Mouse (Mus musculus) cerebellum, adult 2 months (tissue): ENCODE measurements around the gene Kif16b. TPM values are rescaled to one million over a fixed set of nuclear protein-coding genes. Genes with fewer than 3 reads are reported as not detected.

Experiments
- DNase-seq, 2 experiments: peaks; one replicate each; pipeline ENCODE4 v3.0.0; 2021
- H3K27ac ChIP-seq: fragments of 200-500 bp; 2 replicates; pipeline ENCODE4 v1.5.1; 2012; ENCODE audit warnings: low read length, control low read depth, inconsistent platforms; ENCODE audit not compliant: insufficient read depth
- H3K27me3 ChIP-seq: fragments of 200-500 bp; 2 replicates; pipeline ENCODE4 v1.6.1; 2012; ENCODE audit warnings: inconsistent platforms, mild to moderate bottlenecking, low read length, moderate library complexity; ENCODE audit not compliant: control insufficient read depth, insufficient read depth
- H3K4me1 ChIP-seq: fragments of 200-500 bp; 2 replicates; pipeline ENCODE4 v1.6.1; 2011; ENCODE audit warnings: low read length; ENCODE audit not compliant: control insufficient read depth, insufficient read depth
- H3K4me3 ChIP-seq: fragments of 200-500 bp; replicated peaks from 2 replicates; pipeline ENCODE3; 2011; ENCODE audit warnings: mild to moderate bottlenecking, low read depth, low read length, control low read depth; ENCODE audit not compliant: insufficient read depth
- CTCF ChIP-seq: fragments of 200-500 bp; IDR thresholded peaks from 2 replicates; pipeline ENCODE4 v1.5.1; 2011; ENCODE audit warnings: low read depth, mild to moderate bottlenecking, control low read depth, low read length, moderate library complexity, borderline replicate concordance; ENCODE audit not compliant: insufficient read depth
- POLR2A ChIP-seq: fragments of 200-500 bp; IDR thresholded peaks from 2 replicates; pipeline ENCODE4 v1.6.1; 2011; ENCODE audit warnings: low read length, control low read depth, borderline replicate concordance; ENCODE audit not compliant: insufficient read depth
- WGBS: fragments of 180-500 bp; shearing (Covaris S2); methylation state at CpG from one replicate; pipeline ENCODE4 v1.1.7; 2018; 5-methylcytosine and 5-hydroxymethylcytosine counted together
- polyA plus RNA-seq: library from polyadenylated mRNA; depleted of rRNA; stranded (reverse); fragments of >200 nt; gene quantifications from 2 replicates; pipeline ENCODE4 v1.2.3, GENCODE M21; 2012

Kif16b gene
- polyA plus RNA-seq, 1 experiment = 7.5 TPM

DNA sequence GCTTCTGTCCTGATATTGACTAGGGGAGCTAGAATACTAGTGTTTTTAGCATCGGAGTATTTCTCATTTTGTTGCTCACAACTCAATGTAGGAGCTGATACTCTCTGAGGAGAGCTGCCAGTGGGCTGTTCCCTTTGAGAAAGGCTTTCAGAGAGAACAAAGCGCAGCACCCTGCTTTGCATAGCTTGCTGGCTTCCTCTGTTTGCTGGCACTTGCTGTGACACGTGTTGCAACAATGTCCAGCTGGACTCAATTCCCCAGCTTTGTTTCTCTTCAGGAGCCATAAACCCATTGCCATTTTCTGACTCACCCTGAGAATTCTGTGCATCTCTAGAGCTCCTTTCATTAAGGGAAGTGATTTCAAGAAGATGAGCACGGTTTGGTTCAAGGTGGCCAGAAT lies 200.6 kb downstream of the Kif16b start:
- TF ChIP-seq CTCF (no peak), POLR2A (no peak)
- WGBS = 31% methylated on average over 4 of the region's 4 CpGs
- DNase-seq = peak in 1 of 2 experiments; percentile 57
- no peak overlapping the region for H3K27ac ChIP-seq
- H3K4me3 ChIP-seq = no peak overlapping the region
- H3K27me3 ChIP-seq = no peaks in the 10 kb centered on the region
- peaks cover 15% of the 10 kb centered on the region for H3K4me1 ChIP-seq

DNA sequence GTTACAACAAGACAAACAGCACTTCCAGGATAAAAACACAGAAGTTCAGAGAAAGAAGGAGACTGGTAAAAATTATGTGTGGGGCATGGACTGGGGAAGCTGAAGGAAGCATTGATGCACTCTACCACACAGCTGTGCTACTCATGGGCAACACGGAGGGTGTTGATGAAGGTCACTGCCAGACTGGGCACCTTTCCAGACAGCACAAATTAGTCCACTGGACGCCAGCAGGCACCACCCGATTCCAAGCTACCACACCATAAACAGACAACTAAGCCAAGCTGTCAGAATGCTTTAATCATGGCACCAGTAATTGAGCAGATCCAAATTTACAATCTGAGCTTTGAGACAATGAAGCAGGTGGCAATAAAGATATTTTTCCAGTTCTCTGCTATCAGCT lies 202.7 kb downstream of the Kif16b start:
- no peaks in the 10 kb centered on the region for H3K27me3 ChIP-seq
- DNase-seq = peak; percentile 33 to 49
- no peak overlapping the region for H3K4me3 ChIP-seq
- WGBS = 5% methylated on average over 3 of the region's 3 CpGs
- TF ChIP-seq POLR2A (no peak), CTCF (no peak)
- H3K27ac ChIP-seq = no peak overlapping the region
- peaks cover 15% of the 10 kb centered on the region for H3K4me1 ChIP-seq

DNA sequence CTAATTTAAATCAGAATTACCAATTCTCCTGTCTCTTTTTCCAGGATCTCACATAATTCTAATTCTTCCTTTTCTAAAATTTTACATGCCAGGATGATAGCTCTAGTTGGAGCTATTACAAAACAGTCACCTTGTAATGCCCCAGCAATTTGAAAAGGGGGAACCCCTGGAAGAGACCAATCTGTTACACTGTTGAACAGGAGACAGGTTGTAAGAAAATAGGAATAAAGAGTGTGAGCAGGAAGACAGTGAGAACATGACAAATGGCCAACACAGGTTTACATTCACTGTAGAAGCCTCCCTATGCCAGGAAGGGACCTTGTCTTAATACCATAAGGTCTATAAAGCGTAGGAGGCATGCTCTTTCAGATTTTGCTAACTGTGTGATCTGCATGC lies 206.4 kb downstream of the Kif16b start:
- 56% methylated on average over 1 of the region's 1 CpGs for WGBS
- peak in 1 of 2 experiments; percentile 46 for DNase-seq
- H3K4me3 ChIP-seq = no peak overlapping the region

DNA sequence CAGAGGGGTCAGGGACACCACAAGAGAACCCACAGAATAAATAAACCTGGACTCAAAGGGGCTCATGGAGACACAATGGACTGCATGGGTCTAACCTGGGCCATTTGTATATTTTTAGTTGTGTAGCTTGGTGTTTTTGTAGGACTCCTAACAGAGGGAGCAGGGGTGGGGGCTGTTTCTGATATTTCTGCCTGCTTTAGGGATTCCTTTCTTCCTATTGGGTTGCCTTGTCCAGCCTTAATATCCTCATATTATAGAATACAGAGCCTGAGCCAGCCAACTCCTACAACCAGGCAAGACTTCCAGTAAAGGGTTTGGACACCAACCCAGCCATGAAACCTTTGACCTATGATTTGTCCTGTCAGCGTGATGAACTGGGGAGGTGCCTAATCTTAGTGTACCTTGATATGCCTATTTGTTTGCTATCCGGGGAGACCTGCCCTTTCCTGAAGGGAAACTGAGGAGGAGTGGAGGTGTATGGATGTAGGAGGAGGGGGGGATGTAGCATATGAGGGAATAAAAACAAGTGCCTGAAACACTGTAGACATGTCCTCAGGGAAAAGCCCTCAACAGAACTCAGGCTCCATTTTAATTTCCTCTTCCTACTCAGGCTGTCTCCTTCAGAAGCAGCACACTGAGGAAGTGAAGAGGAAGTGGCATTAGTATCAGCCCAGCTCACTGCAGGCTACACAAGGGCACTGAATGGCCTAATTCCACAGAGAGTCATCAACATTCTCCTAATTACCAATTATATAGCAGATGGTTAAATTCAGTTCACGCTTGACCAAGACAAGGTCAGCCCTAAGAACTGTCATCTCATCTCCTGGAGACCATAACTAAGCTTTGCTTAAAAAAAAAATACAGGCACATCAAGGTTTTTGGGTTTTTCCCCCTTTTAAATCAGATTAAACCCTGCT lies 207.1 kb downstream of the Kif16b start:
- no peak for TF ChIP-seq POLR2A
- no peak for TF ChIP-seq CTCF
- DNase-seq = peak in 1 of 2 experiments; percentile 60
- 57% methylated on average over 3 of the region's 3 CpGs for WGBS

More for the DNA sequence above, 206.4 kb downstream of the Kif16b start:
- TF ChIP-seq POLR2A (no peak), CTCF (no peak)
- Histone ChIP-seq H3K27ac (no peak overlapping the region), H3K27me3 (no peaks in the 10 kb centered on the region), H3K4me1 (peaks cover 7% of the 10 kb centered on the region)

DNA sequence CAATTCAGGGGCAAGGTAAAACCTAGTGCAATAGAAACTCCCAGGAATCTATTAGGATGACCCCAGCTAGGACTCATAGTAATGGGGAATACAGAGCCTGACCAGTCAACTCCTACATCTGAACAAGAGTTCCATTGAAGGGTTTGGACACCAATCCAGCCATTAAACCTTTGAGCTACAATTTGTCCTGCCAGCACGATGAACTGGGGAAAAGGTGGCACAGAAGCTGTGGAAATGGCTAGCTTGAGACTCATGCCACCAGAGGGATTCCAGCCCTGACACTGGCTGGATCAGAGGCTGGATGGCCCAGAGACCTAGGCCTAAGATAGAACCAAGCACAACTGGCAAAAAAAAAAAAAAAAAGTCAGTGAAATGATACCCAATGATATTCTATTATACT lies 207.9 kb downstream of the Kif16b start:
- no peak for TF ChIP-seq POLR2A
- TF ChIP-seq CTCF = no peak
- Histone ChIP-seq H3K27ac (no peak overlapping the region), H3K4me3 (no peak overlapping the region), H3K27me3 (no peaks in the 10 kb centered on the region), H3K4me1 (peaks cover 2% of the 10 kb centered on the region; the same call in 1 of the 2 replicates)
- no peak for DNase-seq
- 94% methylated on average over 1 of the region's 1 CpGs for WGBS

More for the DNA sequence above, 207.1 kb downstream of the Kif16b start:
- peaks cover 7% of the 10 kb centered on the region for H3K4me1 ChIP-seq
- no peak overlapping the region for H3K4me3 ChIP-seq
- H3K27ac ChIP-seq = no peak overlapping the region
- H3K27me3 ChIP-seq = no peaks in the 10 kb centered on the region

DNA sequence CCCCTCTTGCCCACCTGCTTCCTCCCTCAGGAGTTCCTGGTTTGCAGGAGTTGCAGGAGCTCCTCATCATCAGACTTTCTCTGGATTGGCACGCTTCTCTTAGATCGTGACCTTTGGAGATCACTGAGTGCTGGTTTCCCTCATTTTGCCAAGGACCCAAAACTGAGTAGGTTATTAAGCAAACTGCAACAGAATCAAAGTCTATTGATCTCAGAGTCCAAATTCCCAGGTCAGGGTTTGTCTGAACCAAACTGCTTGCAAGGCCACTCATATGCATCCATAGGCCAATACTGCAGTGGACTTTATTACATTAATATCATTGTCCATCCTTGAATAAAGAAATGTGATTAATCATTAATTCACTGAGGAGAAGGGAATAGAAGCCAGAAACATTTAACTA lies 211.8 kb downstream of the Kif16b start:
- H3K27ac ChIP-seq = no peak overlapping the region
- no peaks in the 10 kb centered on the region; the same call in 1 of the 2 replicates for H3K4me1 ChIP-seq
- no peak for DNase-seq
- H3K4me3 ChIP-seq = no peak overlapping the region
- TF ChIP-seq CTCF (no peak), POLR2A (no peak)
- 97% methylated on average over 2 of the region's 2 CpGs for WGBS
- H3K27me3 ChIP-seq = no peaks in the 10 kb centered on the region

DNA sequence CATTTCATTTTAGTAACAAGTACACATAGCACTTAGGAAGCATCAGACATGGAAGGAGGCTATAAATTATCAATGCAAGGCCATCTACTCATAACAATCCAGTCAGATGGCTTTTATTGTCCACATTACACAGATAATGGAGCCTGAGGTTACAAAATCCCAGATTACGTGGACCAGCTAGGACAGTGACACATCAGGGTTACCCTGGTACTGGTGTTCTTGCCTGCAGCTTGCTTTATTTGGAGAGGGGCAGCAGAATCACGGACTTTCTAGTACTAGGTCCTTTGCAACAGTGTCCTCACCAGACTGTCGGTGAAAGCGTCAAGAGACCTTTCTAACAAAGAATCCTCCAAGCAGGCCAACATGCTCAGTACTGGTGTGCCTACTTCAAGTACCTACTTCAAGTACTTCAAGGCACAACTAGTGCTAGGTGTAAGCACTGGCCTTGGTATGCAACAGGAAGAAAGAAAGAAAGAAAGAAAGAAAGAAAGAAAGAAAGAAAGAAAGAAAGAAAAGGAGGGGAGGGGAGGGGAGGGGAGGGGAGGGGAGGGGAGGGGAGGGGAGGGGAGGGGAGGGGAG lies 213.3 kb downstream of the Kif16b start:
- H3K4me3 ChIP-seq = no peak overlapping the region
- TF ChIP-seq CTCF = no peak
- TF ChIP-seq POLR2A = no peak
- no peak for DNase-seq
- no peaks in the 10 kb centered on the region for H3K4me1 ChIP-seq
- WGBS = 97% methylated on average over 4 of the region's 4 CpGs
- no peaks in the 10 kb centered on the region for H3K27me3 ChIP-seq
- H3K27ac ChIP-seq = no peak overlapping the region

DNA sequence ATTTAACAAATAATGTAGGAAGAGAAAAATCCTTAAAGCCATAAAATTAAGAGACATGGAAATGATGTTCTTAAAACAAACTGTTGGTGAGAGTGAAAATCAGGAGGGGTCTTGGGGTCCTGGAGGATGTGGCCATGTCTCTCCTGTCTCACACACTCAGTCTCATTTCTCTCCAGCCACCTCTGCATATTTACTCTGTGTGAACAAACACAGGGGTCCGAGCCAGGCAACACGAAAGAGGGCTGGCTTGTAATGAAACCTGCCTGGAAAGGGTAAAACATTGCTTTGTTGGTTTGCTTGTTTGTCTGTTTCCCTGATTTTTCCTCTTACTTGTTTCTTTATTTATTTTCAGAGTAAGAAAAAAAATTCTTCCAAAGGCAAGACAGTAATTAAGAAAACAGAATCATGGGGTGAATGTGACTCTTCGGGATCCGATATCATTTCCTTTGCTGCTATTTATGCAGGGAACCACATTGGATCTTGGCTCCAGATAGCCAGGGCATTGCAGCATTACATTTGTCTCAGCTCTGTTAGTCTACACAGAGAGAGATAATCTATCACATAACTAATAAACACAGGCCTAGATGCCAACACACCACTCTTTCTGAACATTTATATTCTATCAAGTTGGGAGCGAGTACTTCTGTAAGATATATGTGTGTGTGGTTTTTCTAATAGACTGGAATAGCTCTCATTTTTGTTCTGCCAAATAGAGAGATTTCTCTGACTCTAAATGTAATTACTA lies 218.2 kb downstream of the Kif16b start:
- WGBS = 90% methylated on average over 5 of the region's 5 CpGs
- no peak for TF ChIP-seq CTCF
- no peak for TF ChIP-seq POLR2A
- H3K27me3 ChIP-seq = no peaks in the 10 kb centered on the region

More for the DNA sequence above, 218.2 kb downstream of the Kif16b start:
- no peak for DNase-seq
- H3K27ac ChIP-seq = no peak overlapping the region
- no peaks in the 10 kb centered on the region for H3K4me1 ChIP-seq
- no peak overlapping the region for H3K4me3 ChIP-seq
